Mouse (Mus musculus): ENCODE data around the gene Trp53bp2. TPM values are rescaled to one million over a fixed set of nuclear protein-coding genes. Genes with fewer than 3 reads are reported as not detected.

Trp53bp2 gene
- polyA plus RNA-seq, 1 experiment from 2014 or later = 29.0 TPM

DNA sequence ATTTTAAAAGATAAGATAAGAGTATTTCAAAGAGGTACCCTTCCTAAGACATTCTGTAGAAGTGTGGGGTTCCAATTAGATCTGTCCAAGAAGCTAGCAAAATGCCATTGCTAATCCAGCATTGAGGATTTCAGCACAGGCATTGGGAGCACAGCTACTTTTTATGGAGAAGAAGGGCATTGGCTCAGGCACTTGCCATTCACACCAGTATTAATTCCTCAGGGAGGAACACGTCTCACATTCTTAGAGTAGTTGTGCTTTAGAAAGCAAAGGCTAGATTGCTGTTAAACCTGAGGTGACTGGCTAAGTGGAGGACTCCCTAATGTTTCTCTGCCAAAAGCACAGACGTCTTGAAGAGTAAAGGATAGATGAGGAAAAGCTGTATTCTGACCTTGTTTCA, 17.5 kb downstream of the Trp53bp2 start:
- no peak for ATAC-seq (ENCODE audit: insufficient read depth)
- Histone ChIP-seq H3K4me3 (ENCODE audit: low read depth, low read length) (no peak overlapping the region), H3K36me3 (ENCODE audit: insufficient read depth) (peaks cover 15% of the 10 kb centered on the region), H3K4me1 (ENCODE audit: insufficient read depth) (no peaks in the 10 kb centered on the region), H3K9me3 (ENCODE audit: low read depth, low read length) (no peaks in the 10 kb centered on the region), H3K9ac (no peak overlapping the region), H3K27me3 (ENCODE audit: insufficient read depth, low read length) (no peaks in the 10 kb centered on the region), H3K27ac (ENCODE audit: low read depth) (no peak overlapping the region), H3K4me2 (no peak overlapping the region)
- WGBS = 51% methylated on average over 2 of the region's 2 CpGs
- no peak for TF ChIP-seq CTCF (IDR thresholded peaks at IDR 0.05; ENCODE audit: low read depth)
- no peak for DNase-seq

DNA sequence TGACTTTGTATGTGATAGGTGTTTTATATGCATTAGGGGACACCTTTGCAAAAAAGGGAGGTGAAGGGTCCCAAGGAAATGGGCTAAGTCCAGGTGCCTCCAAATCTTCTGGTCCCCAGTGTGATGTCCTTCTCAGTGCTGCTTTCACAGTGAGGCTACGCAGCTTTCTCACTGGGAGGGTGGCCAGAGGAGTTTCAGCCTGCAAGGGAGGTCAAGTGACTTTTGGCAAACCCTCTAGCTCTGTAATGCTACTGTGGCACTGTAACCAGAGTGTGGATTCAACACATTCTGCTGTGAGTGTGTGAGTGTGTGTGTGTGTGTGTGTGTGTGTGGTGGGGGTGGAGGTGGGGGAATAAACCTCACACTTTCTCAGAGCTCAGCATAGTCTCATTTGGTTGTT, 18.5 kb downstream of the Trp53bp2 start:
- DNase-seq (peak; percentile 44), ATAC-seq (ENCODE audit: insufficient read depth) (no peak)
- no peak overlapping the region for H3K4me2 ChIP-seq
- no peak for TF ChIP-seq CTCF (IDR thresholded peaks at IDR 0.05; ENCODE audit: low read depth)
- H3K27me3 ChIP-seq (ENCODE audit: insufficient read depth, low read length) = no peaks in the 10 kb centered on the region
- H3K4me3 ChIP-seq (ENCODE audit: low read depth, low read length) = no peak overlapping the region
- H3K9me3 ChIP-seq (ENCODE audit: low read depth, low read length) = no peaks in the 10 kb centered on the region
- no peaks in the 10 kb centered on the region for H3K4me1 ChIP-seq (ENCODE audit: insufficient read depth)
- WGBS = 68% methylated on average over 1 of the region's 1 CpGs
- H3K9ac ChIP-seq = no peak overlapping the region
- H3K27ac ChIP-seq (ENCODE audit: low read depth) = no peak overlapping the region
- peaks cover 25% of the 10 kb centered on the region for H3K36me3 ChIP-seq (ENCODE audit: insufficient read depth)

DNA sequence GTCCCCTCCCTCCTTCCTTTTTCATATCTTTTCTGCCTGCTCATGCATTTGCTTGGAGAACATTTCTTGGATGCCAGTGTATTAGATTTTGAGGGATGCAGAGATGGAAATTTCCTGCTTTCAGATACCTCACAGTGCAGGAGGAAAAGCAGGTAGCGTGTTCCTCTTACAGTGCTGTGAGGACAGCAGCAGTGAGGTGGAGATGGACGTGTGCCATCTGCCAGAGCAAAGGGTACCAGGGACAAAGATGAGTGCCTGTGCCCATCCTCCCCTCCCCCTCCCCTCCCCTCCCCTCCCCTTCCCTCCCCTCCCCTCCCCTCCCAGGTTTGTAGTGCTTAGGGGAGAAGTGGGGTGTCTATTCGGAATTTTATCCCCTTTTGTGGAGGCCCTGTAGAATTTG, 20.9 kb downstream of the Trp53bp2 start:
- Histone ChIP-seq H3K4me3 (ENCODE audit: low read depth, low read length) (no peak overlapping the region), H3K4me2 (no peak overlapping the region), H3K36me3 (ENCODE audit: insufficient read depth) (peaks cover 39% of the 10 kb centered on the region), H3K9me3 (ENCODE audit: low read depth, low read length) (no peaks in the 10 kb centered on the region), H3K4me1 (ENCODE audit: insufficient read depth) (no peaks in the 10 kb centered on the region), H3K9ac (no peak overlapping the region), H3K27me3 (ENCODE audit: insufficient read depth, low read length) (no peaks in the 10 kb centered on the region), H3K27ac (ENCODE audit: low read depth) (no peak overlapping the region)
- no peak for ATAC-seq (ENCODE audit: insufficient read depth)
- WGBS = 71% methylated on average over 3 of the region's 3 CpGs
- no peak for DNase-seq
- no peak for TF ChIP-seq CTCF (IDR thresholded peaks at IDR 0.05; ENCODE audit: low read depth)

DNA sequence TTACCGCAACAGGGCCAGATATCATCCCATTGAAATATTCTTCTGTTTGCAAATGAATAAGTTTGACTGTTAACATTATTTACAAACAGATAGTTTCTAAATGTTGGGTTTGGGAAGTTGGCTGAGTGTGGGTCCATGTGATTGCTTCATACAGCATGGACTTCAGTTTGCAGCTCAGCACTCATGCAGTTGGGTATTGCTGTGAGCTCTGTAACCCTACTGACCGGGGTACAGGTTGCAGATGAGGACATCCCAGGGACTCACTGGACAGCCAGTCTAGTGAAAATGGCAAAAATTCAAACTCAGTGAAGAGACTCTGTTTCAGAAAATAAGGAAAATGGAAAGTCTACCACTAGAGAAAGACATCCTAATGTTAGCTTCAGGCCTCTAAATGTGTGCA, 21.7 kb downstream of the Trp53bp2 start:
- H3K27me3 ChIP-seq (ENCODE audit: insufficient read depth, low read length) = no peaks in the 10 kb centered on the region
- no peak overlapping the region for H3K4me3 ChIP-seq (ENCODE audit: low read depth, low read length)
- H3K27ac ChIP-seq (ENCODE audit: low read depth) = no peak overlapping the region
- H3K4me2 ChIP-seq = no peak overlapping the region
- TF ChIP-seq CTCF (IDR thresholded peaks at IDR 0.05; ENCODE audit: low read depth) = no peak
- no peak for DNase-seq
- WGBS = 96% methylated on average over 2 of the region's 2 CpGs
- no peaks in the 10 kb centered on the region for H3K4me1 ChIP-seq (ENCODE audit: insufficient read depth)
- H3K36me3 ChIP-seq (ENCODE audit: insufficient read depth) = peaks cover 46% of the 10 kb centered on the region
- no peak overlapping the region for H3K9ac ChIP-seq
- H3K9me3 ChIP-seq (ENCODE audit: low read depth, low read length) = no peaks in the 10 kb centered on the region
- ATAC-seq (ENCODE audit: insufficient read depth) = no peak

DNA sequence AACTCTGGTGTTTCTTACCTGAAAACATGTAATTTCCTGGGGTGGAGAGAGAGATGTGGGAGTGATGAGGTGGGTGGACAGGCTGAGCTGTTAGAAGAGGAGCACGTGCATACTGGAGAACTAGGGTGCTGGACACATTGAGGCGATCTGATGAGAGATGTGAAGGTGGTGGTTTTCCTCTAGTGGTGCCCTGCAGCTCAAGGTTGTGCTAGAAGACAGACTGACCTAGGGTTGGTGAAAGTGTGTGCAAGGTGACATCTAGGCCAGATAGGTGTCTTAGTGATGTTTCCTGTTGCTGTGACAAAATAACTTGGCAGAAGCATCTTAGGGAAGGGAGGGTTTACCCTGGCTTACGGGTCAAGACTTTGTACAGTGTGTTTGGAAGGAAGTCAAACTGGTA, 23.1 kb downstream of the Trp53bp2 start:
- Histone ChIP-seq H3K9me3 (ENCODE audit: low read depth, low read length) (no peaks in the 10 kb centered on the region), H3K4me3 (ENCODE audit: low read depth, low read length) (no peak overlapping the region), H3K4me1 (ENCODE audit: insufficient read depth) (no peaks in the 10 kb centered on the region), H3K9ac (no peak overlapping the region), H3K27ac (ENCODE audit: low read depth) (no peak overlapping the region), H3K4me2 (no peak overlapping the region), H3K27me3 (ENCODE audit: insufficient read depth, low read length) (no peaks in the 10 kb centered on the region), H3K36me3 (ENCODE audit: insufficient read depth) (peaks cover 51% of the 10 kb centered on the region)
- DNase-seq (no peak), ATAC-seq (ENCODE audit: insufficient read depth) (no peak)
- WGBS = 94% methylated on average over 3 of the region's 3 CpGs
- no peak for TF ChIP-seq CTCF (IDR thresholded peaks at IDR 0.05; ENCODE audit: low read depth)

DNA sequence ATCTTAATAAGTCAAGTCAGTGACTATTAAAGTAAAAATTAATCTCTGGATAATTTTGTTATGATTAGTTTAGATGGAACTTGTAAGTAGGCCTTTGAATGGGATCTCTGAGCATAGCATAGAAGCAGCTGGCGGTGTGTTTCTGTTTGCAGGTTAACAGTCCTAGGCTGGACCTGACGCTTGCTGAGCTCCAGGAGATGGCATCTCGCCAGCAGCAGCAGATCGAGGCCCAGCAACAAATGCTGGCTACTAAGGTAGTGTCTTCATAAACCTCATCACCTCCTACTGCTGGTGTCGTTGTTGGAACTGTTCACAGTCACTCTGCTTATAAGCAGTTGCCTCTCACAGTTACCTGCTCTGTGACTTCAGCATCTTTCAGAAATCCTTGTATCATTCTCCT, 27.8 kb downstream of the Trp53bp2 start:
- no peaks in the 10 kb centered on the region for H3K4me1 ChIP-seq (ENCODE audit: insufficient read depth)
- no peak overlapping the region for H3K27ac ChIP-seq (ENCODE audit: low read depth)
- DNase-seq (no peak), ATAC-seq (ENCODE audit: insufficient read depth) (no peak)
- no peak overlapping the region for H3K4me3 ChIP-seq (ENCODE audit: low read depth, low read length)
- H3K9me3 ChIP-seq (ENCODE audit: low read depth, low read length) = no peaks in the 10 kb centered on the region
- 77% methylated on average over 5 of the region's 5 CpGs for WGBS
- peaks cover 61% of the 10 kb centered on the region for H3K36me3 ChIP-seq (ENCODE audit: insufficient read depth)
- H3K9ac ChIP-seq = no peak overlapping the region
- no peak overlapping the region for H3K4me2 ChIP-seq
- no peaks in the 10 kb centered on the region for H3K27me3 ChIP-seq (ENCODE audit: insufficient read depth, low read length)
- no peak for TF ChIP-seq CTCF (IDR thresholded peaks at IDR 0.05; ENCODE audit: low read depth)

DNA sequence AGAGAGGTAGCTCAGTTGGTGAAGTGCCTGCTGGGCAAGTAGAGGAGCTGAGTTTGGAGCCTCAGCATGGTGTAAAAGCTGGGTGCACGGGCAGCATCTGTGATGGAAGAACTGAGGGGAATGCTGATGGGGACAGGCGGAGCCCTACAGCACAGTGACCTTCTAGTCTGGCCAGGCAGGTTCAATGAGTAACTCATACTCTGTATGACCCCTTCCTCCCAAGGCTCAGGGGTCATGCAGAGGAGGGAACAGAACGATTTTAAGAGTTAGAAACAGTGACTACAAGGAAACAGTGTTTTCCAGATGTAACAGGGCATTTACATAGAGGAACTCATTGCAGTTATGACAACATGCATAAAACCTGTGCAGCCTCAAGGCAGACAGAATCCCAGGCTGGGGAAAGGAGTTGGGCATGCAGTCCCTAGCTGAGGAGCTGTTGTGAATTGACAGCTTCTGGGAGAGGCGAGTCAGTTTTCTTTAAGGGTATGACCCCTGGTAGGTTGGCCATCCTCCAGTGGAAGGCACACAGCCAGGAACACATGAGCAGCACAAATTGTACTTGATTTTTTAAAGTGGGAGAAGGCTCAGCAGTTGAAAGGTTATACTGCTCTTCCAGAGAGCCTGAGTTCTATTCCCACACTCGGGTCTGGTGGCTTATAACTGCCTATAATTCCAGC, 30.7 kb downstream of the Trp53bp2 start:
- no peak overlapping the region for H3K4me3 ChIP-seq (ENCODE audit: low read depth, low read length)
- TF ChIP-seq CTCF (IDR thresholded peaks at IDR 0.05; ENCODE audit: low read depth) = no peak
- peaks cover 69% of the 10 kb centered on the region for H3K36me3 ChIP-seq (ENCODE audit: insufficient read depth)
- H3K27ac ChIP-seq (ENCODE audit: low read depth) = no peak overlapping the region
- H3K4me2 ChIP-seq = no peak overlapping the region
- no peaks in the 10 kb centered on the region for H3K27me3 ChIP-seq (ENCODE audit: insufficient read depth, low read length)
- H3K9me3 ChIP-seq (ENCODE audit: low read depth, low read length) = no peaks in the 10 kb centered on the region
- DNase-seq (peak; percentile 78), ATAC-seq (ENCODE audit: insufficient read depth) (no peak)
- no peaks in the 10 kb centered on the region for H3K4me1 ChIP-seq (ENCODE audit: insufficient read depth)
- H3K9ac ChIP-seq = no peak overlapping the region
- 62% methylated on average over 5 of the region's 5 CpGs for WGBS
